Mouse (Mus musculus): ENCODE data around the gene Wdr18. TPM values are rescaled to one million over a fixed set of nuclear protein-coding genes. Genes with fewer than 3 reads are reported as not detected.
A peak's percentile ranks its signal among the peaks of the same experiment; 100 is the strongest.

The Wdr18 gene
- polyA plus RNA-seq, 1 experiment from 2014 or later = 77.4 TPM

GRCm38 (mm10) chr10:79940749-79941148, 19.2 kb upstream of the Wdr18 start:
- Histone ChIP-seq H3K4me3 (no peak overlapping the region), H3K4me2 (no peak overlapping the region), H3K36me3 (peaks cover 24% of the 10 kb centered on the region), H3K9ac (no peak overlapping the region), H3K9me3 (no peaks in the 10 kb centered on the region), H3K4me1 (replicated peaks) (peaks cover 42% of the 10 kb centered on the region), H3K27ac (no peak overlapping the region), H3K27me3 (no peaks in the 10 kb centered on the region)
- WGBS = 71% methylated on average over 7 of the region's 7 CpGs
- no peak for ATAC-seq (ENCODE audit: low FRiP score)

- no peak overlapping the region for H3K4me3 ChIP-seq
- WGBS = 94% methylated on average over 1 of the region's 1 CpGs
- peaks cover 37% of the 10 kb centered on the region for H3K4me1 ChIP-seq (replicated peaks)
- peaks cover 28% of the 10 kb centered on the region for H3K36me3 ChIP-seq
- no peaks in the 10 kb centered on the region for H3K27me3 ChIP-seq
- no peak for ATAC-seq (ENCODE audit: low FRiP score)
- H3K9me3 ChIP-seq = no peaks in the 10 kb centered on the region
- H3K9ac ChIP-seq = no peak overlapping the region
- no peak overlapping the region for H3K4me2 ChIP-seq
- no peak overlapping the region for H3K27ac ChIP-seq
Measured at GRCm38 (mm10) chr10:79942988-79943387, 17.0 kb upstream of the Wdr18 start.

- WGBS = 85% methylated on average over 9 of the region's 9 CpGs
- Histone ChIP-seq H3K4me1 (replicated peaks) (peaks cover 32% of the 10 kb centered on the region), H3K27ac (no peak overlapping the region), H3K36me3 (peaks cover 28% of the 10 kb centered on the region), H3K9ac (no peak overlapping the region), H3K4me3 (no peak overlapping the region), H3K27me3 (no peaks in the 10 kb centered on the region), H3K4me2 (no peak overlapping the region), H3K9me3 (no peaks in the 10 kb centered on the region)
- ATAC-seq (ENCODE audit: low FRiP score) = no peak
Measured at GRCm38 (mm10) chr10:79943471-79943901, 16.5 kb upstream of the Wdr18 start.

GRCm38 (mm10) chr10:79945507-79946234, 14.3 kb upstream of the Wdr18 start:
- ATAC-seq (ENCODE audit: low FRiP score) = peak; percentile 36
- H3K9ac ChIP-seq = peak overlapping the region; percentile 46
- peaks cover 32% of the 10 kb centered on the region for H3K4me1 ChIP-seq (replicated peaks)
- no peak overlapping the region for H3K4me2 ChIP-seq
- H3K36me3 ChIP-seq = peaks cover 43% of the 10 kb centered on the region
- H3K9me3 ChIP-seq = no peaks in the 10 kb centered on the region
- H3K27me3 ChIP-seq = no peaks in the 10 kb centered on the region
- peak overlapping the region; percentile 71 for H3K27ac ChIP-seq
- 18% methylated on average over 16 of the region's 16 CpGs for WGBS
- no peak overlapping the region for H3K4me3 ChIP-seq

- Histone ChIP-seq H3K27ac (0 out of 2 replicates have a peak overlapping the region, but pooled peaks have one; percentile 45), H3K4me3 (no peak overlapping the region), H3K9ac (peak overlapping the region; percentile 46; the same call in 1 of the 2 replicates), H3K4me1 (replicated peaks) (peaks cover 32% of the 10 kb centered on the region), H3K4me2 (no peak overlapping the region), H3K27me3 (no peaks in the 10 kb centered on the region), H3K9me3 (no peaks in the 10 kb centered on the region), H3K36me3 (peaks cover 48% of the 10 kb centered on the region)
- WGBS = 19% methylated on average over 7 of the region's 7 CpGs
- peak; percentile 14; the same call in 1 of the 2 replicates for ATAC-seq (ENCODE audit: low FRiP score)
Measured at GRCm38 (mm10) chr10:79946752-79947322, 13.1 kb upstream of the Wdr18 start.

GRCm38 (mm10) chr10:79947502-79947901, 12.4 kb upstream of the Wdr18 start:
- Histone ChIP-seq H3K4me1 (replicated peaks) (peaks cover 32% of the 10 kb centered on the region), H3K27ac (no peak overlapping the region), H3K36me3 (peaks cover 44% of the 10 kb centered on the region), H3K4me3 (no peak overlapping the region), H3K9ac (no peak overlapping the region), H3K27me3 (no peaks in the 10 kb centered on the region), H3K4me2 (no peak overlapping the region), H3K9me3 (no peaks in the 10 kb centered on the region)
- ATAC-seq (ENCODE audit: low FRiP score) = no peak
- WGBS = 73% methylated on average over 6 of the region's 6 CpGs

GRCm38 (mm10) chr10:79949873-79950272, 10.1 kb upstream of the Wdr18 start:
- Histone ChIP-seq H3K9ac (no peak overlapping the region), H3K4me3 (no peak overlapping the region), H3K27me3 (no peaks in the 10 kb centered on the region), H3K4me1 (replicated peaks) (peaks cover 24% of the 10 kb centered on the region), H3K36me3 (peaks cover 56% of the 10 kb centered on the region), H3K9me3 (no peaks in the 10 kb centered on the region), H3K4me2 (no peak overlapping the region), H3K27ac (no peak overlapping the region)
- no peak for ATAC-seq (ENCODE audit: low FRiP score)
- WGBS = 96% methylated on average over 4 of the region's 4 CpGs

GRCm38 (mm10) chr10:79950661-79951060, 9.3 kb upstream of the Wdr18 start:
- ATAC-seq (ENCODE audit: low FRiP score) = no peak
- WGBS = 82% methylated on average over 18 of the region's 18 CpGs

GRCm38 (mm10) chr10:79953946-79954345, 6.0 kb upstream of the Wdr18 start:
- Histone ChIP-seq H3K4me3 (no peak overlapping the region), H3K27ac (no peak overlapping the region), H3K9ac (no peak overlapping the region), H3K27me3 (0 out of 2 replicates have a peak, but pooled peaks cover 9% of the 10 kb centered on the region), H3K4me1 (replicated peaks) (0 out of 2 replicates have a peak, but pooled peaks cover 3% of the 10 kb centered on the region), H3K9me3 (no peaks in the 10 kb centered on the region), H3K36me3 (peaks cover 42% of the 10 kb centered on the region), H3K4me2 (no peak overlapping the region)
- ATAC-seq (ENCODE audit: low FRiP score) = no peak
- 82% methylated on average over 6 of the region's 6 CpGs for WGBS

More at GRCm38 (mm10) chr10:79950661-79951060, 9.3 kb upstream of the Wdr18 start:
- Histone ChIP-seq H3K9ac (no peak overlapping the region), H3K9me3 (no peaks in the 10 kb centered on the region), H3K4me1 (replicated peaks) (peaks cover 16% of the 10 kb centered on the region), H3K36me3 (peaks cover 56% of the 10 kb centered on the region), H3K27me3 (0 out of 2 replicates have a peak, but pooled peaks cover under 1% of the 10 kb centered on the region), H3K27ac (no peak overlapping the region; the same call in 1 of the 2 replicates), H3K4me2 (no peak overlapping the region), H3K4me3 (no peak overlapping the region)

- ATAC-seq (ENCODE audit: low FRiP score) = no peak
- Histone ChIP-seq H3K4me2 (no peak overlapping the region), H3K9ac (peak overlapping the region; percentile 55; the same call in 1 of the 2 replicates), H3K4me1 (replicated peaks) (peaks cover 7% of the 10 kb centered on the region), H3K27ac (no peak overlapping the region), H3K36me3 (peaks cover 25% of the 10 kb centered on the region), H3K4me3 (no peak overlapping the region), H3K27me3 (0 out of 2 replicates have a peak, but pooled peaks cover 9% of the 10 kb centered on the region), H3K9me3 (no peaks in the 10 kb centered on the region)
- 77% methylated on average over 9 of the region's 9 CpGs for WGBS
Measured at GRCm38 (mm10) chr10:79955691-79956090, 4.3 kb upstream of the Wdr18 start.

GRCm38 (mm10) chr10:79956643-79957154, 3.3 kb upstream of the Wdr18 start:
- Histone ChIP-seq H3K27me3 (0 out of 2 replicates have a peak, but pooled peaks cover 9% of the 10 kb centered on the region), H3K9ac (0 out of 2 replicates have a peak overlapping the region, but pooled peaks have one; percentile 8), H3K27ac (no peak overlapping the region), H3K9me3 (no peaks in the 10 kb centered on the region), H3K4me2 (no peak overlapping the region), H3K4me1 (replicated peaks) (peaks cover 13% of the 10 kb centered on the region), H3K36me3 (peaks cover 18% of the 10 kb centered on the region), H3K4me3 (no peak overlapping the region)
- WGBS = 20% methylated on average over 4 of the region's 4 CpGs
- no peak for ATAC-seq (ENCODE audit: low FRiP score)

GRCm38 (mm10) chr10:79958140-79958816, 1.7 kb upstream of the Wdr18 start:
- H3K4me2 ChIP-seq = no peak overlapping the region
- 10% methylated on average over 21 of the region's 21 CpGs for WGBS
- no peaks in the 10 kb centered on the region for H3K9me3 ChIP-seq
- H3K27me3 ChIP-seq = 0 out of 2 replicates have a peak, but pooled peaks cover 9% of the 10 kb centered on the region
- H3K36me3 ChIP-seq = peaks cover 21% of the 10 kb centered on the region
- ATAC-seq (ENCODE audit: low FRiP score) = no peak
- H3K4me1 ChIP-seq (replicated peaks) = peaks cover 13% of the 10 kb centered on the region
- peak overlapping the region; percentile 39; the same call in 1 of the 2 replicates for H3K9ac ChIP-seq
- H3K27ac ChIP-seq = no peak overlapping the region
- H3K4me3 ChIP-seq = no peak overlapping the region
